Mouse (Mus musculus) left cerebral cortex, postnatal 14 days (tissue): Measurements from ENCODE around the gene D430041D05Rik. TPM values are rescaled to one million over a fixed set of nuclear protein-coding genes. Genes with fewer than 3 reads are reported as not detected.
A peak's percentile ranks its signal among the peaks of the same experiment; 100 is the strongest.

Experiments used
- DNase-seq, 2 experiments: peaks; one replicate each; pipeline ENCODE4 v3.0.0; 2021 to 2022; ENCODE audit warnings: low spot score in 2 of 2, mixed read lengths in 1 of 2
- intact Hi-C: fragments of 180-260 bp; cut with DNase I; formaldehyde crosslinking; loops from one replicate; pipeline ENCODE4 v1.15.1; 2025
- total RNA-seq, 2 experiments: library from RNA; stranded (reverse); gene quantifications; 2 replicates each; pipeline ENCODE4 v1.2.3; 2021

Gene D430041D05Rik
- total RNA-seq, 2 experiments from 2014 or later = 115 to 126 TPM

GRCm38 (mm10) chr2:104176979-104177704, 233.7 kb downstream of the D430041D05Rik start:
- peak; percentile 70 to 85 for DNase-seq
- intact Hi-C loops = no loop called here

- intact Hi-C loops = no loop called here
Observed at GRCm38 (mm10) chr2:104176166-104176978, 234.4 kb downstream of the D430041D05Rik start.

GRCm38 (mm10) chr2:104175476-104176165, 235.2 kb downstream of the D430041D05Rik start:
- intact Hi-C loops = no loop called here
- DNase-seq = no peak

More at GRCm38 (mm10) chr2:104176166-104176978, 234.4 kb downstream of the D430041D05Rik start:
- DNase-seq = no peak

- no peak for DNase-seq
- intact Hi-C loops = no loop called here
Observed at GRCm38 (mm10) chr2:104173431-104173830, 237.4 kb downstream of the D430041D05Rik start.

- no peak for DNase-seq
- intact Hi-C loops = no loop called here
Observed at GRCm38 (mm10) chr2:104172695-104173348, 238.0 kb downstream of the D430041D05Rik start.

- intact Hi-C loops = no loop called here
- no peak for DNase-seq
Observed at GRCm38 (mm10) chr2:104168186-104168896, 242.5 kb downstream of the D430041D05Rik start.

GRCm38 (mm10) chr2:104167765-104168164, 243.0 kb downstream of the D430041D05Rik start:
- DNase-seq = no peak
- intact Hi-C loops = no loop called here

- no peak for DNase-seq
- intact Hi-C loops = no loop called here
Observed at GRCm38 (mm10) chr2:104165631-104166030, 245.2 kb downstream of the D430041D05Rik start.

GRCm38 (mm10) chr2:104163978-104164487, 246.8 kb downstream of the D430041D05Rik start:
- no peak for DNase-seq
- intact Hi-C loops = no loop called here

- intact Hi-C loops = no loop called here
- no peak for DNase-seq
Observed at GRCm38 (mm10) chr2:104163418-104163817, 247.4 kb downstream of the D430041D05Rik start.

GRCm38 (mm10) chr2:104157831-104158230, 253.0 kb downstream of the D430041D05Rik start:
- intact Hi-C loops = no loop called here
- DNase-seq = no peak

GRCm38 (mm10) chr2:104153876-104154275, 256.9 kb downstream of the D430041D05Rik start:
- no peak for DNase-seq
- intact Hi-C loops = no loop called here

GRCm38 (mm10) chr2:104153345-104153744, 257.5 kb downstream of the D430041D05Rik start:
- intact Hi-C loops = no loop called here
- DNase-seq = no peak

GRCm38 (mm10) chr2:104150608-104151397, 260.0 kb downstream of the D430041D05Rik start:
- intact Hi-C loops = no loop called here
- no peak for DNase-seq

GRCm38 (mm10) chr2:104147910-104148561, 262.8 kb downstream of the D430041D05Rik start:
- intact Hi-C loops = no loop called here

GRCm38 (mm10) chr2:104145983-104146382, 264.8 kb downstream of the D430041D05Rik start:
- intact Hi-C loops = no loop called here
- peak in 1 of 2 experiments; percentile 62 for DNase-seq

More at GRCm38 (mm10) chr2:104147910-104148561, 262.8 kb downstream of the D430041D05Rik start:
- DNase-seq = no peak

GRCm38 (mm10) chr2:104144004-104144403, 266.8 kb downstream of the D430041D05Rik start:
- intact Hi-C loops = no loop called here
- no peak for DNase-seq
